Mouse (Mus musculus) intestine, embryonic 14.5 days (tissue): ENCODE measurements at regions not wholly inside any gene's neighbourhood (a gene's known extent, or its start where the extent isn't known, plus 50 kb on each side); places are given as distances from the start of the nearest gene placed in this dataset.
"Not testable (repeated sequence)": the region's sequence is repeated elsewhere in the genome, so short reads cannot be mapped to it uniquely, and the experiment has no call there.

ENCODE experiments used
- ATAC-seq: fragments of 200-750 bp; cut with Nextera tagmentation; replicated peaks from 2 replicates; pipeline ENCODE4 v1.8.0; 2017; ENCODE audit warnings: low read depth, moderate number of reproducible peaks, moderate TSS enrichment, moderate library complexity; ENCODE audit not compliant: low FRiP score, low TSS enrichment
- DNase-seq: peaks from one replicate; pipeline ENCODE4 v3.0.0-alpha.2; 2018; ENCODE audit warnings: low spot score
- H3K27ac ChIP-seq: fragments of 300-500 bp; sonication (generic); 2 replicates; pipeline ENCODE4 v1.5.1; 2014; ENCODE audit warnings: low read depth, mild to moderate bottlenecking, control low read depth
- H3K27me3 ChIP-seq: fragments of 300-500 bp; sonication (generic); replicated peaks from 2 replicates; pipeline ENCODE4 v1.6.1; 2014; ENCODE audit warnings: low read length, control low read depth; ENCODE audit not compliant: control insufficient read depth, insufficient read depth
- H3K36me3 ChIP-seq: fragments of 300-500 bp; sonication (generic); 2 replicates; pipeline ENCODE4 v1.6.1; 2014; ENCODE audit warnings: low read length, control low read depth; ENCODE audit not compliant: control insufficient read depth, insufficient read depth
- H3K4me1 ChIP-seq: fragments of 300-500 bp; sonication (generic); replicated peaks from 2 replicates; pipeline ENCODE4 v1.6.1; 2014; ENCODE audit warnings: low read length, control low read depth, mixed read lengths; ENCODE audit not compliant: control insufficient read depth, insufficient read depth
- H3K4me2 ChIP-seq: fragments of 300-500 bp; sonication (generic); 2 replicates; pipeline ENCODE4 v1.6.1; 2014; ENCODE audit warnings: low read length
- H3K4me3 ChIP-seq: fragments of 300-500 bp; sonication (generic); 2 replicates; pipeline ENCODE4 v1.5.1; 2014; ENCODE audit warnings: low read depth, low read length, control low read depth, mixed read lengths
- H3K9ac ChIP-seq: fragments of 300-500 bp; sonication (generic); 2 replicates; pipeline ENCODE4 v1.6.1; 2014; ENCODE audit warnings: mild to moderate bottlenecking, low read length
- H3K9me3 ChIP-seq: fragments of 300-500 bp; sonication (generic); 2 replicates; pipeline ENCODE4 v1.6.1; 2016; ENCODE audit warnings: low read length, control low read depth; ENCODE audit not compliant: control insufficient read depth
- WGBS: fragments of 180-500 bp; shearing (Covaris S2); extraction: QIAGEN DNeasy Blood & Tissue Kit; methylation state at CpG from one replicate; pipeline ENCODE4 v1.1.7; 2014; 5-methylcytosine and 5-hydroxymethylcytosine counted together

DNA sequence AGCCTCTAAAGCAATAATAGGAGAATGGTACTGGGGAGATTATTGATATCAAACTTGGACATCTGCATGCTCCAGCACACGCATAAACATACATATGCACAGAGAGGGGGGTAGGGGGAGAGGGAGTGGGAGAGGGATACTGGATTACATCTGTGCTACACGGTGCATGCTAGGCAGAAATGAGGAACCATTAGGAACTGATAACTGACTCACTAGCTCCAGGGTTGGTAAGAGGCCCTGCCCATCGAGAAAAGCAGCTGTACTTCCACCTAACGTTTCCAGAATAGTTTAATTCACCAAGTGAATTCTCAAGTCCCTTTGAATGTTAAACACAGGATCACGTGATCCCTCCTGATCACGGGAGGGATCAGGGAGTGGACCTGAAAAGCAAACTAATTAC, 825.1 kb downstream of the Diaph3 start:
- Histone ChIP-seq H3K4me1 (no peaks in the 10 kb centered on the region), H3K36me3 (no peaks in the 10 kb centered on the region), H3K9ac (no peak overlapping the region), H3K27me3 (no peaks in the 10 kb centered on the region), H3K4me2 (no peak overlapping the region), H3K9me3 (no peaks in the 10 kb centered on the region), H3K27ac (no peak overlapping the region), H3K4me3 (no peak overlapping the region)
- 73% methylated on average over 6 of the region's 6 CpGs for WGBS
- ATAC-seq (no peak), DNase-seq (no peak)

DNA sequence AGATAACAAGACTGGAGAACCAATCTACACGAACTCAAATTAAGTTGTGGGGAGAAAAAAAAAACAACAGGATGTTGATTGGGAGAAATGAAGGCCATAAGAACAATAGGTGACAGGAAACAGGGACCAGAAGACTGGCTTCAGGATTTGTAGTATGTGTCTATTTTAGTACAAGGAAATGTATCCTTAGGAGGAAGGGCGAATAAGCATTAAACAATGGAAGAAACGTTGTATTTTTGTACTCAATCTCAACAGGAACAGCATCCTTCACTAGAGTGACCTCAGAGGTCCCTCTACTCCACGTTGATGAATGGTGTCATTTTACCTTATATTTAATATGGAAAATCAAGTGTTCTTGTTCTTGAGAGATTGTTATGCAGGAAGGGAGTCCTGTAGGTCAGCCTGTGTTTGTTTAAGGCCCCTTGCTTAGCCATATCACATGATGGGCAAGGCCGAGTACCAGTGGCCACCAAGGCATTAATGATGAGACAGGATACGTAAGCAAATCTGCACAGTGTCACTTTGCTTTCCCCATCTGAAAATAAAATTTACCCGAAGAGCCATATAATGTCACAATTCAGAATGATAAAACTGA, 832.0 kb downstream of the Diaph3 start:
- Histone ChIP-seq H3K36me3 (no peaks in the 10 kb centered on the region), H3K9ac (no peak overlapping the region), H3K27ac (no peak overlapping the region), H3K4me2 (no peak overlapping the region), H3K27me3 (no peaks in the 10 kb centered on the region), H3K4me1 (0 out of 2 replicates have a peak, but pooled peaks cover 5% of the 10 kb centered on the region), H3K9me3 (no peaks in the 10 kb centered on the region), H3K4me3 (no peak overlapping the region)
- 49% methylated on average over 7 of the region's 7 CpGs for WGBS
- DNase-seq (no peak), ATAC-seq (no peak)

DNA sequence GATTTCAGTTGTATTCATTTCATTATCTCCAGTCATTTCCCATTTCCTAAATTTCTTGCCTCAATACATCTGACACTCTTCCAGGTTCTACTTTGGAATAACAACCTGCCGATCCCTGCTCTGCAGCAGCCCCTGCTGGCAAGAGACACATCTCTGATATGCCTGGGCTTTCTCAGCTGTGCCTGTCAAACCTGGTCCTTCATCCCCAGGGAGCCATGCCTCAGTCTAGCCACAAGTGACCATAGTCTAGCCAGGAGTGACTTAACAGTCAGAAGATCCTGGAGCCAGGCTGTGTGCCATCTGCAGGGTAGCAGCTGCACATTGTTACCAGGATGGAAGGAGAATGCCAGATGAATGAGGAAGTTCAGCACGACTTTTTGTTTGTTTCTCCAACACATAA, 833.2 kb downstream of the Diaph3 start:
- no peaks in the 10 kb centered on the region for H3K9me3 ChIP-seq
- H3K4me3 ChIP-seq: no peak overlapping the region
- no peak for ATAC-seq
- no peak overlapping the region for H3K4me2 ChIP-seq
- no peaks in the 10 kb centered on the region for H3K36me3 ChIP-seq
- H3K27ac ChIP-seq: no peak overlapping the region
- DNase-seq: no peak
- no peak overlapping the region for H3K9ac ChIP-seq
- 0 out of 2 replicates have a peak, but pooled peaks cover 5% of the 10 kb centered on the region for H3K4me1 ChIP-seq
- 27% methylated on average over 2 of the region's 2 CpGs for whole genome bisulfite sequencing
- H3K27me3 ChIP-seq: no peaks in the 10 kb centered on the region

DNA sequence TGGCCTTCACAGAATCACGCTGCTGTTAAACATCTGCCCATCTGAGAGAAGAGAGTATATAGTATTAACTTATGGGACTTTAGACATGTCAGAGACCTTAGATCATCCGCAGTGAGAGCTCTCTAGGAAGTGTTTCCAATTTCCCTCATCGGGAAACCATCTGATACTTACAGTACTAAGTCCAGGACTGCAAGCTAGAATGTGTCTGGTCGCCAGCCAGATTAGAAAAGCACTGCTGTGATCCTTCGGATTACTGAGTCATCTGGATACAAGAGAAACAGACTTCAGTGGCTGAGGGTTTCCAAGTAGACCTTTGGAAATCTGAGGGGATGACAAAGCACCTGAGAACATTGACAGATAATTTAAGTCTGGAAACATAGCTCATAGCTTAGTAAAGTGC, 839.4 kb downstream of the Diaph3 start:
- WGBS: 81% methylated on average over 5 of the region's 5 CpGs
- H3K4me2 ChIP-seq: no peak overlapping the region
- no peaks in the 10 kb centered on the region for H3K4me1 ChIP-seq
- DNase-seq: no peak
- no peaks in the 10 kb centered on the region for H3K9me3 ChIP-seq
- ATAC-seq: no peak
- no peak overlapping the region for H3K27ac ChIP-seq
- no peaks in the 10 kb centered on the region for H3K27me3 ChIP-seq
- H3K4me3 ChIP-seq: no peak overlapping the region
- H3K36me3 ChIP-seq: no peaks in the 10 kb centered on the region
- no peak overlapping the region for H3K9ac ChIP-seq

DNA sequence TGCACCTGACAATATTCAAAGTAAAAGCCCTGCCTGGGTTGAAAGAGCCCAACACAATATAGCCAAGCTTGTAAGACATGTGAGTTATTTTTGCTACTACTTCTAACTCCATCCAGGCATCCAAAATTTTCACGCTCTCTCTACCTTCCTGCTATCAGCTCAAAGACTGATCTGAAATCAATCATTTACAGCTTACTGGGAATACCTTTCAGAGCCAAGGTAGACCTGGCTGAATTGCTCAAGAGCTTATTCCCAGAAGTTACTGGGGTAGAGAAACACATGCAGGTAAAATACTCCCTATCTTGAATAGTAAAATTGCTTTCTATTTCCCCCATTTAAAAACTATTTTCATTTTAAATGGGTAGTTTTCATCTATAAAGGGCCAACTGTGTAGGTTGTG, 840.2 kb downstream of the Diaph3 start:
- H3K27ac ChIP-seq: no peak overlapping the region
- no peak for ATAC-seq
- 78% methylated on average over 1 of the region's 1 CpGs for WGBS

DNA sequence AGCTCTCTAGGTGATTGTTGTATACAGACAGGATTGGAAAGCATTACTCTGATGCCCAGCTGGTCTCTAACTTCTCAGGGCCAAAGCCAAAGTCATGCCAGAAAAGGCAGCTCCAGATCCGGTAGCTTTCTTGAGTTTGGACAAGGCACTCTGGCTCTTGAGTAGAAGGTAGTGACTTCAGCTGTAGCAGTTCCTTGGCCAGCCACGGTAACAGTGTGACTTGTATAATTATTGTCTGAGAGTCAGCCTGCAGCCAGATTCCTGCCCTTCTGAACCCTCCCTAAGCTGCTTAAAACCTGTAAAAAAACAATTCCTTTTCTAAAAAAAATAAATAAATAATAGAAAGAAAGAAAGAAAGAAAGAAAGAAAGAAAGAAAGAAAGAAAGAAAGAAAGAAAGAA, 843.0 kb downstream of the Diaph3 start:
- Histone ChIP-seq H3K36me3 (no peaks in the 10 kb centered on the region), H3K4me1 (no peaks in the 10 kb centered on the region), H3K9me3 (no peaks in the 10 kb centered on the region), H3K4me2 (no peak overlapping the region), H3K27me3 (no peaks in the 10 kb centered on the region), H3K27ac (no peak overlapping the region), H3K4me3 (no peak overlapping the region), H3K9ac (no peak overlapping the region)
- 61% methylated on average over 2 of the region's 2 CpGs for WGBS
- ATAC-seq: no peak
- no peak for DNase-seq

More for the DNA sequence above, 840.2 kb downstream of the Diaph3 start:
- Histone ChIP-seq H3K9ac (no peak overlapping the region), H3K36me3 (no peaks in the 10 kb centered on the region), H3K27me3 (no peaks in the 10 kb centered on the region), H3K4me2 (no peak overlapping the region), H3K4me3 (no peak overlapping the region), H3K9me3 (no peaks in the 10 kb centered on the region), H3K4me1 (no peaks in the 10 kb centered on the region)
- DNase-seq: no peak

DNA sequence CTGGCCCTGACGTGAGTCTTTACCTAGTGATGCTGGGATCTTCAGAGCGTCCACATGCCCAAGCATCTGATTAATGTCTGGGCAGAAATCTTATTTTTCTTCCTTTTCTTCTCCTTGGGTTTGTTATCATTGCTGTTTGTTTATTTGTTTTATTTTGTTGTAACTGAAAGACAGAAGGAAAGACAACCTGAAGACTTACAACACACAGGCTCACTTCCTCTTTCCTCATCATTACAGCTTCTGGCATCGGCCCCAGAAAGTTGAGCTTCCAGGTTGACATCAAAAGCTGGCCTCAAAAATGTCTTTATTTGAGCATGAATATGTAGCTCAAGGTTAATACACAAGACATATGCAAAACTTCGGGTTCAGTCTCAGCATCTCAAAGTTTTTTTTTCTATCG, 846.4 kb downstream of the Diaph3 start:
- 83% methylated on average over 5 of the region's 5 CpGs for WGBS
- H3K36me3 ChIP-seq, H3K4me1 ChIP-seq, H3K4me3 ChIP-seq, ATAC-seq, DNase-seq, H3K27me3 ChIP-seq, H3K4me2 ChIP-seq, H3K9ac ChIP-seq, H3K27ac ChIP-seq, H3K9me3 ChIP-seq: not testable (repeated sequence)

DNA sequence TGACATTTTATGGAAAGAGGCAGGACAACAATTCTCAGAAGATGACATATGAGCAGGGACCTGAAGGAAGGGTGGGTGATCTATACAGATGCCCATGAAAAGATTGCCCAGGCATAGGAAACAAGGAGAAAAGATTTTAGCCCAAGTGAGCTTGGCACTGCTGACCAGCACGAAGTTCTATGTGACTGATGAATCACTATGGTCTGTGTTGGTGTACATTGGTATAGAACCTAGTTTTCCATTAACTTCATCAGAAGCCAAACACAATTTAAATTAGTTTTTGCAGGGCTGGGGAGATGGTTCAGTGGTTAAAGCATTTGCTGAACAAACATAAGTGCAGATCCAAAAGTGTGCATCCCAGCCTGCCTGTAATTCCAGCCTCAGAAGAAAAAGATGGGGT, 847.2 kb downstream of the Diaph3 start:
- H3K4me3 ChIP-seq: no peak overlapping the region
- 80% methylated on average over 1 of the region's 1 CpGs for WGBS
- no peak overlapping the region for H3K27ac ChIP-seq
- no peak overlapping the region for H3K4me2 ChIP-seq
- ATAC-seq (no peak), DNase-seq (no peak)
- H3K9ac ChIP-seq: no peak overlapping the region
- no peaks in the 10 kb centered on the region for H3K27me3 ChIP-seq
- no peaks in the 10 kb centered on the region for H3K36me3 ChIP-seq
- no peaks in the 10 kb centered on the region for H3K4me1 ChIP-seq
- no peaks in the 10 kb centered on the region for H3K9me3 ChIP-seq

DNA sequence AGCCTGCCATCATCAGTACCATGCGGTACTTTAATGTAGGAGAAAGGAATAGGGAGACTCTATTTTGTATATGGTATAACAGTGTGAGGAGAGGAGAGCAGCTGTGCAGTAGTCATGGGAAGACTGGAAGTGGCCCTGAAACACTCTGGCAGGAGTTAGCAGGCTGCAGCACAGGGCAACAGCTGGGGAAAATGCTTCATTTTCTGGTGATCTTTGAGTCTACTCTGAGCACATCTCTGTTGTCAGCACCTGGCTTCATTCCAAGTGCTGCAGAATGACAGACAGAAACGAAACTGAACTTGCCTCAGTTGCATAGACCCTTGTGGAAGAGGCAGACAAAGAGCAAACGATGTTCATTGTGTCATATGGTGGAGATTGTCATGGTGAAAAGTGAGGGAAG, 847.7 kb downstream of the Diaph3 start:
- H3K27me3 ChIP-seq: no peaks in the 10 kb centered on the region
- no peaks in the 10 kb centered on the region for H3K36me3 ChIP-seq
- DNase-seq (no peak), ATAC-seq (no peak)
- H3K9ac ChIP-seq: no peak overlapping the region
- no peaks in the 10 kb centered on the region for H3K4me1 ChIP-seq
- H3K9me3 ChIP-seq: no peaks in the 10 kb centered on the region
- WGBS: 71% methylated on average over 3 of the region's 3 CpGs
- H3K27ac ChIP-seq: no peak overlapping the region
- H3K4me3 ChIP-seq: no peak overlapping the region
- H3K4me2 ChIP-seq: no peak overlapping the region
